Mouse (Mus musculus): ENCODE results near the gene Taok2. TPM values are rescaled to one million over a fixed set of nuclear protein-coding genes. Genes with fewer than 3 reads are reported as not detected.

Taok2 gene
- total and polyA plus RNA-seq, 3 experiments: 37.4 to 44.7 (median 39.8) TPM

- H3K79me2 ChIP-seq (replicated peaks; ENCODE audit: control insufficient read depth, insufficient read depth, low read length): no peaks in the 10 kb centered on the region
- H3K4me3 ChIP-seq: no peak overlapping the region
- no peak for DNase-seq
- H3K36me3 ChIP-seq (ENCODE audit: control insufficient read depth, insufficient read depth, low read length): no peaks in the 10 kb centered on the region
- H3K27ac ChIP-seq: no peak overlapping the region
- H3K4me1 ChIP-seq (ENCODE audit: control insufficient read depth, insufficient read depth, low read length): peaks cover 6% of the 10 kb centered on the region
- intact Hi-C loops (cut with DNase I): no loop called here
- H3K27me3 ChIP-seq (ENCODE audit: control insufficient read depth, insufficient read depth, low read length): no peaks in the 10 kb centered on the region
- TF ChIP-seq EP300 (IDR thresholded peaks at IDR 0.05; ENCODE audit: insufficient read depth, low read depth, low read length): no peak
- no peak for TF ChIP-seq POLR2A (IDR thresholded peaks at IDR 0.05; ENCODE audit: insufficient read depth, low read depth, low read length)
- TF ChIP-seq CTCF (IDR thresholded peaks at IDR 0.05): no peak
- WGBS: 81% methylated on average over 7 of the region's 7 CpGs
- no peak overlapping the region for H3K9ac ChIP-seq (ENCODE audit: low read depth, low read length)
Measured at GRCm38 (mm10) chr7:126817595-126817994, 66.9 kb downstream of the Taok2 start.

- Histone ChIP-seq H3K27me3 (ENCODE audit: control insufficient read depth, insufficient read depth, low read length) (no peaks in the 10 kb centered on the region), H3K4me3 (no peak overlapping the region), H3K79me2 (replicated peaks; ENCODE audit: control insufficient read depth, insufficient read depth, low read length) (no peaks in the 10 kb centered on the region), H3K27ac (no peak overlapping the region), H3K36me3 (ENCODE audit: control insufficient read depth, insufficient read depth, low read length) (no peaks in the 10 kb centered on the region), H3K4me1 (ENCODE audit: control insufficient read depth, insufficient read depth, low read length) (no peaks in the 10 kb centered on the region), H3K9ac (ENCODE audit: low read depth, low read length) (no peak overlapping the region)
- DNase-seq: peak in 1 of 2 experiments; percentile 45
- intact Hi-C loops (cut with DNase I): no loop called here
- TF ChIP-seq POLR2A (IDR thresholded peaks at IDR 0.05; ENCODE audit: insufficient read depth, low read depth, low read length) (no peak), EP300 (IDR thresholded peaks at IDR 0.05; ENCODE audit: insufficient read depth, low read depth, low read length) (no peak), CTCF (IDR thresholded peaks at IDR 0.05) (no peak)
- WGBS: 70% methylated on average over 8 of the region's 8 CpGs
Measured at GRCm38 (mm10) chr7:126816494-126816893, 68.0 kb downstream of the Taok2 start.

GRCm38 (mm10) chr7:126815726-126816222, 68.7 kb downstream of the Taok2 start:
- intact Hi-C loops (cut with DNase I): no loop called here
- Histone ChIP-seq H3K4me3 (no peak overlapping the region), H3K79me2 (replicated peaks; ENCODE audit: control insufficient read depth, insufficient read depth, low read length) (no peaks in the 10 kb centered on the region), H3K27ac (no peak overlapping the region), H3K27me3 (ENCODE audit: control insufficient read depth, insufficient read depth, low read length) (no peaks in the 10 kb centered on the region), H3K36me3 (ENCODE audit: control insufficient read depth, insufficient read depth, low read length) (no peaks in the 10 kb centered on the region), H3K9ac (ENCODE audit: low read depth, low read length) (no peak overlapping the region), H3K4me1 (ENCODE audit: control insufficient read depth, insufficient read depth, low read length) (no peaks in the 10 kb centered on the region)
- DNase-seq: no peak
- no peak for TF ChIP-seq POLR2A (IDR thresholded peaks at IDR 0.05; ENCODE audit: insufficient read depth, low read depth, low read length)
- TF ChIP-seq CTCF (IDR thresholded peaks at IDR 0.05): no peak
- no peak for TF ChIP-seq EP300 (IDR thresholded peaks at IDR 0.05; ENCODE audit: insufficient read depth, low read depth, low read length)
- 43% methylated on average over 8 of the region's 8 CpGs for WGBS

Other genes with a start within 250 kb of the Taok2 start
Only the 30 nearest of the 31 such genes appear.
- gene Sgf29, start 235.4 kb downstream of the Taok2 start, total RNA-seq (2021): 10 to 100 TPM; 21.6 to 23.4 TPM
- gene Sgf29, start 235.4 kb downstream of the Taok2 start, polyA plus RNA-seq (2012; rRNA removed): 23.7 and 25.5 TPM in 2 replicates
- 10 to 100 TPM; 34.1 to 34.3 TPM for gene Sult1a1, start 208.3 kb downstream of the Taok2 start, total RNA-seq (2021)
- gene Sult1a1, start 208.3 kb downstream of the Taok2 start, polyA plus RNA-seq (2012; rRNA removed): 53.6 and 56.6 TPM in 2 replicates
- 10 to 100 TPM; 49.7 to 63.7 TPM for gene Bola2, start 189.3 kb downstream of the Taok2 start, total RNA-seq (2021)
- gene Bola2, start 189.3 kb downstream of the Taok2 start, polyA plus RNA-seq (2012; rRNA removed): 25.9 and 29.1 TPM in 2 replicates
- gene Slx1b, start 188.9 kb downstream of the Taok2 start, total RNA-seq (2021): 1 to 10 TPM; 3.6 to 3.9 TPM
- 7.8 and 10.3 TPM in 2 replicates for gene Slx1b, start 188.9 kb downstream of the Taok2 start, polyA plus RNA-seq (2012; rRNA removed)
- gene Coro1a, start 176.9 kb downstream of the Taok2 start, total RNA-seq (2021): 10 to 100 TPM in 1 of 2 experiments, 1 to 10 TPM in 1; 9.8 to 12.1 TPM
- gene Coro1a, start 176.9 kb downstream of the Taok2 start, polyA plus RNA-seq (2012; rRNA removed): 22.2 and 33.7 TPM in 2 replicates
- 10 to 100 TPM; 45.9 to 53.1 TPM for gene Mapk3, start 125.1 kb downstream of the Taok2 start, total RNA-seq (2021)
- gene Mapk3, start 125.1 kb downstream of the Taok2 start, polyA plus RNA-seq (2012; rRNA removed): 111 and 120 TPM in 2 replicates
- gene Gdpd3, start 118.4 kb downstream of the Taok2 start, total RNA-seq (2021): 1 to 10 TPM; 1.3 TPM
- gene Gdpd3, start 118.4 kb downstream of the Taok2 start, polyA plus RNA-seq (2012; rRNA removed): 4.3 and 75.7 TPM in 2 replicates
- 10 to 100 TPM; 60.2 to 89.9 TPM for gene Ypel3, start 107.7 kb downstream of the Taok2 start, total RNA-seq (2021)
- 115 and 144 TPM in 2 replicates for gene Ypel3, start 107.7 kb downstream of the Taok2 start, polyA plus RNA-seq (2012; rRNA removed)
- gene Tbx6, start 103.2 kb downstream of the Taok2 start, total RNA-seq (2021): under 1 TPM; 0.44 to 0.66 TPM
- gene Tbx6, start 103.2 kb downstream of the Taok2 start, polyA plus RNA-seq (2012; rRNA removed): 2.3 and 2.9 TPM in 2 replicates
- gene Ppp4c, start 92.2 kb downstream of the Taok2 start, total RNA-seq (2021): 10 to 100 TPM; 31.8 to 31.9 TPM
- 65.6 and 99.5 TPM in 2 replicates for gene Ppp4c, start 92.2 kb downstream of the Taok2 start, polyA plus RNA-seq (2012; rRNA removed)
- gene Fam57b, start 87.0 kb downstream of the Taok2 start, total RNA-seq (2021): 1 to 10 TPM; 7.4 to 8.8 TPM
- gene Fam57b, start 87.0 kb downstream of the Taok2 start, polyA plus RNA-seq (2012; rRNA removed): 9.0 and 12.8 TPM in 2 replicates
- not detected for gene 4930451I11Rik, start 53.1 kb downstream of the Taok2 start, total RNA-seq (2021)
- gene 4930451I11Rik, start 53.1 kb downstream of the Taok2 start, polyA plus RNA-seq (2012; rRNA removed): not detected in 2 replicates
- not detected for gene Doc2a, start 37.3 kb downstream of the Taok2 start, total RNA-seq (2021)
- gene Doc2a, start 37.3 kb downstream of the Taok2 start, polyA plus RNA-seq (2012; rRNA removed): not detected in 2 replicates
- 1 to 10 TPM; 5.7 to 6.3 TPM for gene Hirip3, start 22.7 kb downstream of the Taok2 start, total RNA-seq (2021)
- gene Hirip3, start 22.7 kb downstream of the Taok2 start, polyA plus RNA-seq (2012; rRNA removed): 3.6 and 4.4 TPM in 2 replicates
- 10 to 100 TPM; 16.8 to 18.3 TPM for gene Ino80e, start 22.3 kb downstream of the Taok2 start, total RNA-seq (2021)
- gene Ino80e, start 22.3 kb downstream of the Taok2 start, polyA plus RNA-seq (2012; rRNA removed): 25.9 and 29.6 TPM in 2 replicates
- gene Tmem219, start 38.2 kb upstream of the Taok2 start, total RNA-seq (2021): 10 to 100 TPM in 1 of 2 experiments, 1 to 10 TPM in 1; 8.6 to 12.0 TPM
- gene Tmem219, start 38.2 kb upstream of the Taok2 start, polyA plus RNA-seq (2012; rRNA removed): 27.1 and 33.6 TPM in 2 replicates
- 1 to 10 TPM; 6.7 TPM for gene Kctd13, start 44.2 kb upstream of the Taok2 start, total RNA-seq (2021)
- gene Kctd13, start 44.2 kb upstream of the Taok2 start, polyA plus RNA-seq (2012; rRNA removed): 12.7 and 13.7 TPM in 2 replicates
- not detected for gene Asphd1, start 64.9 kb upstream of the Taok2 start, total RNA-seq (2021)
- gene Asphd1, start 64.9 kb upstream of the Taok2 start, polyA plus RNA-seq (2012; rRNA removed): 0.08 and 0.29 TPM in 2 replicates
- gene Sez6l2, start 65.9 kb upstream of the Taok2 start, total RNA-seq (2021): 1 to 10 TPM; 5.6 to 6.1 TPM
- 5.0 and 5.4 TPM in 2 replicates for gene Sez6l2, start 65.9 kb upstream of the Taok2 start, polyA plus RNA-seq (2012; rRNA removed)
- gene Cdipt, start 91.2 kb upstream of the Taok2 start, total RNA-seq (2021): 10 to 100 TPM; 44.4 to 45.9 TPM
- 133 and 170 TPM in 2 replicates for gene Cdipt, start 91.2 kb upstream of the Taok2 start, polyA plus RNA-seq (2012; rRNA removed)
- under 1 TPM in 1 of 2 experiments, not detected in 1; 0.39 TPM for gene Cdiptos, start 91.4 kb upstream of the Taok2 start, total RNA-seq (2021)
- 2.0 and 2.5 TPM in 2 replicates for gene Cdiptos, start 91.4 kb upstream of the Taok2 start, polyA plus RNA-seq (2012; rRNA removed)
- 10 to 100 TPM; 50.4 to 59.1 TPM for gene Mvp, start 129.9 kb upstream of the Taok2 start, total RNA-seq (2021)
- gene Mvp, start 129.9 kb upstream of the Taok2 start, polyA plus RNA-seq (2012; rRNA removed): 48.8 and 50.7 TPM in 2 replicates
- gene Pagr1b, start 131.8 kb upstream of the Taok2 start, total RNA-seq (2021): not detected
- not detected in 2 replicates for gene Pagr1b, start 131.8 kb upstream of the Taok2 start, polyA plus RNA-seq (2012; rRNA removed)
- gene Pagr1a, start 132.6 kb upstream of the Taok2 start, total RNA-seq (2021): 10 to 100 TPM; 12.8 to 21.4 TPM
- 3.6 and 4.3 TPM in 2 replicates for gene Pagr1a, start 132.6 kb upstream of the Taok2 start, polyA plus RNA-seq (2012; rRNA removed)
- 10 to 100 TPM; 15.9 to 25.8 TPM for gene Gm42742, start 136.4 kb upstream of the Taok2 start, total RNA-seq (2021)
- 21.7 and 24.3 TPM in 2 replicates for gene Gm42742, start 136.4 kb upstream of the Taok2 start, polyA plus RNA-seq (2012; rRNA removed)
- gene Prrt2, start 136.5 kb upstream of the Taok2 start, total RNA-seq (2021): under 1 TPM; 0.63 to 0.77 TPM
- gene Prrt2, start 136.5 kb upstream of the Taok2 start, polyA plus RNA-seq (2012; rRNA removed): 5.7 and 8.0 TPM in 2 replicates
- 10 to 100 TPM; 56.5 to 59.8 TPM for gene Maz, start 142.3 kb upstream of the Taok2 start, total RNA-seq (2021)
- 53.7 and 57.1 TPM in 2 replicates for gene Maz, start 142.3 kb upstream of the Taok2 start, polyA plus RNA-seq (2012; rRNA removed)
- gene Kif22, start 157.8 kb upstream of the Taok2 start, total RNA-seq (2021): under 1 TPM; 0.65 to 0.84 TPM
- gene Kif22, start 157.8 kb upstream of the Taok2 start, polyA plus RNA-seq (2012; rRNA removed): 0.39 and 0.59 TPM in 2 replicates
- gene Zg16, start 202.6 kb upstream of the Taok2 start, total RNA-seq (2021): not detected
- not detected in 2 replicates for gene Zg16, start 202.6 kb upstream of the Taok2 start, polyA plus RNA-seq (2012; rRNA removed)
- gene AI467606, start 206.7 kb upstream of the Taok2 start, total RNA-seq (2021): 1 to 10 TPM; 1.5 to 2.1 TPM
- gene AI467606, start 206.7 kb upstream of the Taok2 start, polyA plus RNA-seq (2012; rRNA removed): 2.7 and 4.7 TPM in 2 replicates